Mouse (Mus musculus) myocyte (in vitro differentiated cells): ENCODE results near the gene Zbtb43. TPM values are rescaled to one million over a fixed set of nuclear protein-coding genes. Genes with fewer than 3 reads are reported as not detected.

Source experiments
- H3K27me3 ChIP-seq: one replicate; pipeline ENCODE4 v1.6.1; 2011; ENCODE audit not compliant: control insufficient read depth, insufficient read depth, insufficient read length
- H3K36me3 ChIP-seq: one replicate; pipeline ENCODE4 v1.6.1; 2011; ENCODE audit not compliant: control insufficient read depth, insufficient read depth
- H3K4me2 ChIP-seq: one replicate; pipeline ENCODE4 v1.6.1; 2011; ENCODE audit warnings: low read depth, control low read depth
- H3K4me3 ChIP-seq: one replicate; pipeline ENCODE4 v1.5.1; 2011; ENCODE audit warnings: mild to moderate bottlenecking, control low read depth, moderate library complexity
- H3K79me2 ChIP-seq: one replicate; pipeline ENCODE4 v1.6.1; 2011; ENCODE audit not compliant: control insufficient read depth, insufficient read depth
- H3ac ChIP-seq: one replicate; pipeline ENCODE4 v1.6.1; 2011; ENCODE audit not compliant: control insufficient read depth, insufficient read length
- CEBPB ChIP-seq: IDR thresholded peaks from 2 replicates; pipeline ENCODE4 v1.6.1; 2011; ENCODE audit warnings: mild to moderate bottlenecking, moderate library complexity; ENCODE audit not compliant: poor library complexity, insufficient read depth, severe bottlenecking
- E2F4 ChIP-seq: IDR thresholded peaks from one replicate; pipeline ENCODE4 v1.6.1; 2011; ENCODE audit warnings: mild to moderate bottlenecking, control low read depth, moderate library complexity; ENCODE audit not compliant: insufficient read depth
- MAX ChIP-seq: IDR thresholded peaks from one replicate; pipeline ENCODE4 v1.6.1; 2011; ENCODE audit warnings: low read depth, mild to moderate bottlenecking, control low read depth
- MYOD1 ChIP-seq, 3 experiments: IDR thresholded peaks; one replicate each; pipeline ENCODE4 v1.6.1; 2011; ENCODE audit warnings: control low read depth in 2 of 3, low read depth in 2 of 3, mild to moderate bottlenecking in 2 of 3, moderate library complexity in 1 of 3; ENCODE audit not compliant: insufficient read length in 2 of 3, control insufficient read depth in 1 of 3
- MYOG ChIP-seq, 3 experiments: IDR thresholded peaks; one replicate each; pipeline ENCODE4 v1.6.1; 2011; ENCODE audit warnings: control low read depth in 2 of 3, low read depth in 2 of 3, mild to moderate bottlenecking in 2 of 3; ENCODE audit not compliant: insufficient read length in 2 of 3, control insufficient read depth in 1 of 3, insufficient read depth in 1 of 3
- POLR2A ChIP-seq: IDR thresholded peaks from one replicate; pipeline ENCODE4 v1.6.1; 2011; ENCODE audit warnings: low read depth, mild to moderate bottlenecking, control low read depth, moderate library complexity; ENCODE audit not compliant: insufficient read length
- POLR2AphosphoS2 ChIP-seq: IDR thresholded peaks from one replicate; pipeline ENCODE4 v1.6.1; 2011; ENCODE audit warnings: low read depth, control low read depth; ENCODE audit not compliant: insufficient read length
- REST ChIP-seq: IDR thresholded peaks from one replicate; pipeline ENCODE4 v1.6.1; 2011; ENCODE audit warnings: mild to moderate bottlenecking, control low read depth, moderate library complexity; ENCODE audit not compliant: insufficient read depth, insufficient read length
- SRF ChIP-seq: IDR thresholded peaks from one replicate; pipeline ENCODE4 v1.6.1; 2011; ENCODE audit warnings: low read depth; ENCODE audit not compliant: control insufficient read depth, insufficient read length
- TCF12 ChIP-seq: IDR thresholded peaks from one replicate; pipeline ENCODE4 v1.6.1; 2011; ENCODE audit warnings: mild to moderate bottlenecking, control low read depth; ENCODE audit not compliant: poor library complexity, insufficient read depth, severe bottlenecking
- TCF3 ChIP-seq: IDR thresholded peaks from one replicate; pipeline ENCODE4 v1.6.1; 2011; ENCODE audit warnings: low read depth, control low read depth; ENCODE audit not compliant: insufficient read length
- USF1 ChIP-seq: IDR thresholded peaks from one replicate; pipeline ENCODE4 v1.6.1; 2011; ENCODE audit warnings: low read depth, mild to moderate bottlenecking, control low read depth, moderate library complexity
- polyA plus RNA-seq: library from polyadenylated mRNA; unstranded; fragments of >200 nt; fragmentation: generic; extraction: Trizol; gene quantifications from one replicate; pipeline ENCODE4 v1.2.1, GENCODE M21; 2012; ENCODE audit warnings: missing spikeins

Gene Zbtb43
- polyA plus RNA-seq, 1 experiment: 10.5 TPM

DNA sequence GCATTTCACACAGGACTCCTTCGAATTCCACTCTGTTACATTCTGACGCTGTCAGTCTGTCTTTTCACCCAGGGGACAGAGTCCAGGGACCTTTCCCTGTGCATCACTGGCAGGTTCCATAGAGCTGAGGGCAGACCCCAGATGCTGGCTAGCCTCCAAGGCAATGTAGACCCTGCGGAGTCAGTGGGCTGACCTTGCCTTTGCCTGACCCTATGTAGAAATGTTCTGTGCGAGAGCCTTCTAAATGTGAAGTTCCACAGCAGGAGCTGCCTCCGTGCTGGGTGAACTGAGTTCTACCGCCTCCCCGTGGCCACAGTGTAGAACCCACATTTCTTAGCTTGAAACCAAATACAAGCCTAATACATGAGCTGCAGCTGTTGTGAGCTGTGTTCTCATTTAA is 66.1 kb downstream of the Zbtb43 start:
- Histone ChIP-seq H3K27me3 (no peaks in the 10 kb centered on the region), H3ac (no peak overlapping the region), H3K36me3 (no peaks in the 10 kb centered on the region), H3K79me2 (no peaks in the 10 kb centered on the region), H3K4me3 (no peak overlapping the region), H3K4me2 (no peak overlapping the region)
- TF ChIP-seq POLR2AphosphoS2 (no peak), USF1 (no peak), MYOG (IDR thresholded peaks at IDR 0.05; ENCODE audit: control insufficient read depth in 1 of 3, insufficient read depth in 1 of 3, insufficient read length in 2 of 3, low read depth in 2 of 3) (peak in 1 of 3 experiments; percentile 21)

DNA sequence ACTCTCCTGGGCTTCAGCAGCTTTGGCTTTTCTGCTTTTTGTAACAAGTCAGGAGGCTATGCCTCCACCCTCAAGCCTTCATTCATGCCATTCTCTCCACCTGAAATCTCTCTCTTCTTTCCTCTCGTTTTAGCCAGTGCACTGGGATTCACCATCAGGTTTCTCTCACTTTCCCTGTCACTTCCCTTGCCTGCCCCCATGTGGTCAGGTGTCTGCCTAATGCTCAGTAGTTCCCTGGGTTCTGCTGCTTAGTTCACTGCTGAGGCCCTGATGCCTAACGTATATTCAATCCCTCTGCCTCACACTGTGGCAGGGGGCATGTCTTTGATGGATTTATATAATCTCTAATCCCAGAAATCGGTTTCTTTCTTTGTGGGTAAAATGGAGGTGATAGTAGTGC is 67.1 kb downstream of the Zbtb43 start:
- no peak overlapping the region for H3K4me3 ChIP-seq
- no peaks in the 10 kb centered on the region for H3K36me3 ChIP-seq
- H3K79me2 ChIP-seq: no peaks in the 10 kb centered on the region
- no peaks in the 10 kb centered on the region for H3K27me3 ChIP-seq
- TF ChIP-seq POLR2AphosphoS2 (no peak), REST (no peak)
- H3ac ChIP-seq: no peak overlapping the region
- no peak overlapping the region for H3K4me2 ChIP-seq

DNA sequence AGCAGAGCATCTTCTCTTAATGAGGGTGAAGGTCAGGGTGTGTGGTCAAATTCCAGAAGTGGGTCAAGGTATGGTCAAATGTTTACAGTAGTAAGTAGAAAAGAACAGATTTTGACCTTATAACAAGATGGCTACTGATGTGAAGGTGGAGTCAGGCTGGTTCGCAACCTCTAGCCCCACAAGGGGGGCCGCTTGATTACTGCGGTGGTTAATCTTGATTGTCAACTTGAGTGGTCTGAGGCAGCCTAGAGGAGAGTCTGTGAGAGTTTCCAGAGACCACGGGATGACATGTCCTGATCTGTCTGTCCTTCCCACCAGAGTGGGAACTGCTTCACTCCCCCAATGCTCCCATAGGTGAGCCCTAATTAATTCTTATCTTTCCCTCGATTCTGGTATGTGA is 67.8 kb downstream of the Zbtb43 start:
- H3K27me3 ChIP-seq: no peaks in the 10 kb centered on the region
- H3K4me3 ChIP-seq: no peak overlapping the region
- H3K79me2 ChIP-seq: no peaks in the 10 kb centered on the region
- H3K36me3 ChIP-seq: no peaks in the 10 kb centered on the region
- TF ChIP-seq SRF: no peak
- TF ChIP-seq TCF12: no peak
- no peak for TF ChIP-seq REST
- no peak for TF ChIP-seq MYOG (IDR thresholded peaks at IDR 0.05; ENCODE audit: control insufficient read depth in 1 of 3, insufficient read depth in 1 of 3, insufficient read length in 2 of 3, low read depth in 2 of 3)
- no peak for TF ChIP-seq POLR2AphosphoS2
- TF ChIP-seq E2F4: no peak
- no peak for TF ChIP-seq TCF3
- TF ChIP-seq CEBPB: no peak
- no peak for TF ChIP-seq POLR2A
- no peak for TF ChIP-seq USF1
- TF ChIP-seq MYOD1 (IDR thresholded peaks at IDR 0.05; ENCODE audit: control insufficient read depth in 1 of 3, insufficient read length in 2 of 3, low read depth in 2 of 3): no peak
- no peak for TF ChIP-seq MAX
- no peak overlapping the region for H3K4me2 ChIP-seq
- no peak overlapping the region for H3ac ChIP-seq

Other genes starting within 250 kb of the Zbtb43 start
- 1.3 TPM for gene Ralgps1, start 97.1 kb downstream of the Zbtb43 start, polyA plus RNA-seq
- 3.1 TPM for gene Zbtb34, start 37.2 kb downstream of the Zbtb43 start, polyA plus RNA-seq
- gene Lmx1b, start 172.0 kb upstream of the Zbtb43 start, polyA plus RNA-seq: not detected